13 mouse cellular contexts compared by ENCODE assay signal in the genomic region with DNA sequence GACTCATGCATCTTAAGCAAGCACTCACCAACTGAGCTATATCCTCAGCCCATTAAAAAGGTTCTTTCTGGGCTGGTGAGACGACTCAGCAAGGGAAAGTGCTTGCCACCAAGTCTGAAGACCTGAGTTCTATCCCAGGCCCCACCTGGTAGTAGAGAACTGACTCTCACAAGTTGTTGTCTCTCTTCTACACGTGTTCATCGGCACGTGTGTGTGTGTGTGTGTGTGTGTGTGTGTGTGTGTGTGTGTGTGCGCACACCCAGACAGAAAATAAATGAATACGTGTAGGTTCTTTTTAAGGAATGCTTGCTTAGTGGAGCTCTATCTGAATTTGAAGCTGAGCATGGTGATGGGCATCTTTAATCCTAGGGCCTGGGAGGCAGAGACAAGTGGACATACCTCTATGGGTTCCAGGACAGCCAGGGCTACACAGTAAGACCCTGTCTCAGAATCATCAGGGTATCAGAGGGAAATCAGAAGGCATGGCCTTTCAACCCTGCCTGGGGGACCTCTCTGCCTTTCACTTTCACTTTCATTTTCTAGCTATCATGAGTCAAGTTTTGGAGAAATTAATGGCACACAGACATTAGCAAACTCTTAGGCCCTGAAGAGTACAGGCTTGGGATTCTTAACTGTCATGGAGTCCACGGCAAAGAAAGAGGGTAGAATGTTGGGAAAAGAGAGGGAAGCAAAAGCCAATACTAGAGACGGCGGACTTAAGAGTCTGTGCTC. TPM values are rescaled to one million over a fixed set of nuclear protein-coding genes. Genes with fewer than 3 reads are reported as not detected.
DNase-seq lines count a peak whose midpoint lies in the region; ATAC-seq lines count a peak whose summit lies in the region.
"Had no signal": no experiment of that assay in that cellular context is flagged by ENCODE, and none has a peak within 500 bp of the region (broad histone marks: within the 10 kb centered on the region; RNA-seq: fewer than 3 reads in every experiment).

No protein-coding gene starts in this region.

- no peak for DNase-seq in forebrain, embryonic 14.5 days (ENCODE audit: low spot score)
- no peak for DNase-seq in lung, postnatal 14 days
- DNase-seq in embryonic facial prominence, embryonic 14.5 days (ENCODE audit: low spot score), result no peak
- no peak for DNase-seq in gastrocnemius, postnatal 14 days
- DNase-seq: kidney, adult 11 months; thymus, postnatal 14 days had no signal

- peaks cover 6% of the 10 kb centered on the region; the same call in 1 of the 2 replicates for H3K27me3 ChIP-seq in forebrain, embryonic 12.5 days
- no peaks in the 10 kb centered on the region for H3K27me3 ChIP-seq in forebrain, embryonic 14.5 days (replicated peaks; ENCODE audit: control insufficient read depth, insufficient read depth, low read length)
- no peaks in the 10 kb centered on the region for H3K27me3 ChIP-seq in lung, embryonic 15.5 days
- no peaks in the 10 kb centered on the region for H3K27me3 ChIP-seq in embryonic facial prominence, embryonic 14.5 days (replicated peaks; ENCODE audit: control insufficient read depth, insufficient read depth, low read length)
- no peaks in the 10 kb centered on the region for H3K27me3 ChIP-seq in neural tube, embryonic 15.5 days (replicated peaks)
- H3K27me3 ChIP-seq in forebrain, embryonic 15.5 days, result no peaks in the 10 kb centered on the region
- H3K27me3 ChIP-seq: embryonic facial prominence, embryonic 12.5 days had no signal

- peak overlapping the region; percentile 4; the same call in 1 of the 2 replicates for H3K4me2 ChIP-seq in forebrain, embryonic 12.5 days
- no peak overlapping the region for H3K4me2 ChIP-seq in forebrain, embryonic 14.5 days (ENCODE audit: low read length)
- H3K4me2 ChIP-seq in lung, embryonic 15.5 days, result peak overlapping the region; percentile 83
- no peak overlapping the region for H3K4me2 ChIP-seq in embryonic facial prominence, embryonic 14.5 days (ENCODE audit: low read depth, low read length)
- H3K4me2 ChIP-seq in neural tube, embryonic 15.5 days, result peak overlapping the region; percentile 89; the same call in 1 of the 2 replicates
- H3K4me2 ChIP-seq in forebrain, embryonic 15.5 days (replicated peaks), result no peak overlapping the region
- H3K4me2 ChIP-seq: embryonic facial prominence, embryonic 12.5 days had no signal

- 0 out of 2 replicates have a peak, but pooled peaks cover 3% of the 10 kb centered on the region for H3K36me3 ChIP-seq in forebrain, embryonic 12.5 days (replicated peaks)
- peaks cover 5% of the 10 kb centered on the region; the same call in 1 of the 2 replicates for H3K36me3 ChIP-seq in forebrain, embryonic 14.5 days (ENCODE audit: control insufficient read depth, insufficient read depth, low read length)
- H3K36me3 ChIP-seq in lung, embryonic 15.5 days, result no peaks in the 10 kb centered on the region; the same call in 1 of the 2 replicates
- H3K36me3 ChIP-seq in embryonic facial prominence, embryonic 14.5 days (ENCODE audit: control insufficient read depth, insufficient read depth, low read length), result peaks cover 6% of the 10 kb centered on the region; the same call in 1 of the 2 replicates
- H3K36me3 ChIP-seq in neural tube, embryonic 15.5 days, result peaks cover 7% of the 10 kb centered on the region; the same call in 1 of the 2 replicates
- H3K36me3 ChIP-seq in forebrain, embryonic 15.5 days, result peaks cover 3% of the 10 kb centered on the region
- H3K36me3 ChIP-seq: embryonic facial prominence, embryonic 12.5 days had no signal

- no peak overlapping the region for H3K4me3 ChIP-seq in forebrain, embryonic 12.5 days (replicated peaks)
- H3K4me3 ChIP-seq in forebrain, embryonic 14.5 days (ENCODE audit: low read depth, low read length), result no peak overlapping the region
- H3K4me3 ChIP-seq in lung, embryonic 15.5 days, result no peak overlapping the region
- no peak overlapping the region for H3K4me3 ChIP-seq in embryonic facial prominence, embryonic 14.5 days (ENCODE audit: low read depth, low read length)
- no peak overlapping the region for H3K4me3 ChIP-seq in neural tube, embryonic 15.5 days (replicated peaks)
- H3K4me3 ChIP-seq in forebrain, embryonic 15.5 days, result no peak overlapping the region
- H3K4me3 ChIP-seq: embryonic facial prominence, embryonic 12.5 days had no signal

- H3K27ac ChIP-seq in forebrain, embryonic 12.5 days, result no peak overlapping the region
- no peak overlapping the region for H3K27ac ChIP-seq in forebrain, embryonic 14.5 days (ENCODE audit: low read depth, low read length)
- no peak overlapping the region for H3K27ac ChIP-seq in lung, embryonic 15.5 days
- no peak overlapping the region for H3K27ac ChIP-seq in embryonic facial prominence, embryonic 14.5 days (replicated peaks; ENCODE audit: low read depth, low read length)
- no peak overlapping the region for H3K27ac ChIP-seq in neural tube, embryonic 15.5 days (replicated peaks)
- no peak overlapping the region for H3K27ac ChIP-seq in forebrain, embryonic 15.5 days (replicated peaks)
- H3K27ac ChIP-seq: embryonic facial prominence, embryonic 12.5 days had no signal

- H3K9me3 ChIP-seq in forebrain, embryonic 12.5 days, result no peaks in the 10 kb centered on the region
- H3K9me3 ChIP-seq in forebrain, embryonic 14.5 days (replicated peaks; ENCODE audit: control insufficient read depth, low read length), result no peaks in the 10 kb centered on the region
- no peaks in the 10 kb centered on the region for H3K9me3 ChIP-seq in lung, embryonic 15.5 days
- H3K9me3 ChIP-seq in embryonic facial prominence, embryonic 14.5 days (ENCODE audit: control insufficient read depth, low read length), result no peaks in the 10 kb centered on the region
- H3K9me3 ChIP-seq in neural tube, embryonic 15.5 days (replicated peaks), result no peaks in the 10 kb centered on the region
- no peaks in the 10 kb centered on the region for H3K9me3 ChIP-seq in forebrain, embryonic 15.5 days
- H3K9me3 ChIP-seq: embryonic facial prominence, embryonic 12.5 days had no signal

- 93% methylated on average over 9 of the region's 9 CpGs for WGBS in forebrain, embryonic 12.5 days
- 92% methylated on average over 9 of the region's 9 CpGs for WGBS in forebrain, embryonic 14.5 days
- WGBS in lung, embryonic 15.5 days, result 92% methylated on average over 9 of the region's 9 CpGs
- WGBS in embryonic facial prominence, embryonic 14.5 days, result 91% methylated on average over 9 of the region's 9 CpGs
- 91% methylated on average over 9 of the region's 9 CpGs for WGBS in neural tube, embryonic 15.5 days
- WGBS in forebrain, embryonic 15.5 days, result 93% methylated on average over 9 of the region's 9 CpGs

- intact Hi-C loops in gastrocnemius, postnatal 14 days (cut with DNase I; ENCODE audit: low total_unique reads), result no loop called here

- H3K9ac ChIP-seq in forebrain, embryonic 12.5 days, result peak overlapping the region; percentile 17; the same call in 1 of the 2 replicates
- H3K9ac ChIP-seq in forebrain, embryonic 14.5 days (ENCODE audit: low read length), result no peak overlapping the region
- H3K9ac ChIP-seq in lung, embryonic 15.5 days, result no peak overlapping the region; the same call in 1 of the 2 replicates
- H3K9ac ChIP-seq in embryonic facial prominence, embryonic 14.5 days (ENCODE audit: low read depth, low read length), result peak overlapping the region; percentile 2; the same call in 1 of the 2 replicates
- no peak overlapping the region for H3K9ac ChIP-seq in neural tube, embryonic 15.5 days (replicated peaks)
- H3K9ac ChIP-seq in forebrain, embryonic 15.5 days (replicated peaks), result no peak overlapping the region
- H3K9ac ChIP-seq: embryonic facial prominence, embryonic 12.5 days had no signal

- no peak for ATAC-seq in forebrain, embryonic 12.5 days (ENCODE audit: low FRiP score)
- no peak for ATAC-seq in forebrain, embryonic 14.5 days
- no peak for ATAC-seq in lung, embryonic 15.5 days (ENCODE audit: borderline replicate concordance, extremely low read depth, low FRiP score, low TSS enrichment)
- no peak for ATAC-seq in embryonic facial prominence, embryonic 14.5 days (ENCODE audit: low read depth)
- ATAC-seq in neural tube, embryonic 15.5 days (ENCODE audit: low FRiP score), result no peak
- ATAC-seq in forebrain, embryonic 15.5 days (replicated peaks), result no peak

- peaks cover 28% of the 10 kb centered on the region for H3K4me1 ChIP-seq in forebrain, embryonic 12.5 days
- peaks cover 7% of the 10 kb centered on the region for H3K4me1 ChIP-seq in forebrain, embryonic 14.5 days (ENCODE audit: control insufficient read depth, insufficient read depth, low read length)
- H3K4me1 ChIP-seq in lung, embryonic 15.5 days, result peaks cover 20% of the 10 kb centered on the region
- peaks cover 6% of the 10 kb centered on the region; the same call in 1 of the 2 replicates for H3K4me1 ChIP-seq in embryonic facial prominence, embryonic 14.5 days (ENCODE audit: control insufficient read depth, insufficient read depth, low read length)
- H3K4me1 ChIP-seq in neural tube, embryonic 15.5 days, result peaks cover 29% of the 10 kb centered on the region
- peaks cover 22% of the 10 kb centered on the region for H3K4me1 ChIP-seq in forebrain, embryonic 15.5 days

RNA-seq across cellular contexts. Expression of a gene that starts 2.7 kb away (rescaled TPM):
- 18.2 and 25.2 TPM in 2 replicates for polyA plus RNA-seq in forebrain, embryonic 12.5 days (2016; fragmentation: Nextera tagmentation; extraction: Ambion mirVana)
- polyA plus RNA-seq in forebrain, embryonic 14.5 days (2014; fragmentation: Nextera tagmentation; extraction: Ambion mirVana), result 133 and 142 TPM in 2 replicates
- polyA plus RNA-seq in lung, embryonic 15.5 days (2015; fragmentation: Nextera tagmentation; extraction: Ambion mirVana), result 24.4 and 26.0 TPM in 2 replicates
- 70.7 and 73.9 TPM in 2 replicates for polyA plus RNA-seq in embryonic facial prominence, embryonic 14.5 days (2014; fragmentation: Nextera tagmentation; extraction: Ambion mirVana)
- polyA plus RNA-seq in neural tube, embryonic 15.5 days (2015; fragmentation: Nextera tagmentation; extraction: Ambion mirVana), result 41.8 and 49.8 TPM in 2 replicates
- 10 to 100 TPM; 49.1 to 49.4 TPM for total RNA-seq in gastrocnemius, postnatal 14 days (2021)
- polyA plus RNA-seq in forebrain, embryonic 15.5 days (2015; fragmentation: Nextera tagmentation; extraction: Ambion mirVana), result 30.3 and 31.6 TPM in 2 replicates

RNA-seq across cellular contexts. Expression of a gene that starts 21.6 kb away (rescaled TPM):
- 0.52 TPM in 1 of 2 replicates, not detected in the other for polyA plus RNA-seq in forebrain, embryonic 12.5 days (2016; fragmentation: Nextera tagmentation; extraction: Ambion mirVana)
- 0.53 TPM in 1 of 2 replicates, not detected in the other for polyA plus RNA-seq in forebrain, embryonic 14.5 days (2014; fragmentation: Nextera tagmentation; extraction: Ambion mirVana)
- polyA plus RNA-seq in lung, embryonic 15.5 days (2015; fragmentation: Nextera tagmentation; extraction: Ambion mirVana), result 0.23 and 0.32 TPM in 2 replicates
- 0.34 TPM in 1 of 2 replicates, not detected in the other for polyA plus RNA-seq in embryonic facial prominence, embryonic 14.5 days (2014; fragmentation: Nextera tagmentation; extraction: Ambion mirVana)
- polyA plus RNA-seq in neural tube, embryonic 15.5 days (2015; fragmentation: Nextera tagmentation; extraction: Ambion mirVana), result 0.43 TPM in 1 of 2 replicates, not detected in the other
- not detected for total RNA-seq in gastrocnemius, postnatal 14 days (2021)
- polyA plus RNA-seq in forebrain, embryonic 15.5 days (2015; fragmentation: Nextera tagmentation; extraction: Ambion mirVana), result 0.24 and 0.41 TPM in 2 replicates
- total RNA-seq: left cerebral cortex, postnatal 25 days had no signal
- polyA plus RNA-seq: brain, embryonic 14.5 days; embryonic facial prominence, embryonic 12.5 days had no signal

RNA-seq across cellular contexts. Expression of a gene that starts 23.0 kb away (rescaled TPM):
- polyA plus RNA-seq in forebrain, embryonic 12.5 days (2016; fragmentation: Nextera tagmentation; extraction: Ambion mirVana), result 65.2 and 65.7 TPM in 2 replicates
- 32.6 and 47.3 TPM in 2 replicates for polyA plus RNA-seq in forebrain, embryonic 14.5 days (2014; fragmentation: Nextera tagmentation; extraction: Ambion mirVana)
- polyA plus RNA-seq in lung, embryonic 15.5 days (2015; fragmentation: Nextera tagmentation; extraction: Ambion mirVana), result 52.9 and 56.1 TPM in 2 replicates
- 50.6 and 52.9 TPM in 2 replicates for polyA plus RNA-seq in embryonic facial prominence, embryonic 14.5 days (2014; fragmentation: Nextera tagmentation; extraction: Ambion mirVana)
- 64.4 and 67.2 TPM in 2 replicates for polyA plus RNA-seq in neural tube, embryonic 15.5 days (2015; fragmentation: Nextera tagmentation; extraction: Ambion mirVana)
- total RNA-seq in gastrocnemius, postnatal 14 days (2021), result 10 to 100 TPM; 11.2 to 12.5 TPM
- polyA plus RNA-seq in forebrain, embryonic 15.5 days (2015; fragmentation: Nextera tagmentation; extraction: Ambion mirVana), result 53.1 and 54.4 TPM in 2 replicates

RNA-seq across cellular contexts. Expression of a gene that starts 24.4 kb away (rescaled TPM):
- 4.4 and 4.7 TPM in 2 replicates for polyA plus RNA-seq in forebrain, embryonic 12.5 days (2016; fragmentation: Nextera tagmentation; extraction: Ambion mirVana)
- 3.5 and 4.4 TPM in 2 replicates for polyA plus RNA-seq in forebrain, embryonic 14.5 days (2014; fragmentation: Nextera tagmentation; extraction: Ambion mirVana)
- polyA plus RNA-seq in lung, embryonic 15.5 days (2015; fragmentation: Nextera tagmentation; extraction: Ambion mirVana), result 0.04 TPM in 1 of 2 replicates, not detected in the other
- polyA plus RNA-seq in embryonic facial prominence, embryonic 14.5 days (2014; fragmentation: Nextera tagmentation; extraction: Ambion mirVana), result 0.41 and 0.64 TPM in 2 replicates
- polyA plus RNA-seq in neural tube, embryonic 15.5 days (2015; fragmentation: Nextera tagmentation; extraction: Ambion mirVana), result 6.0 and 9.0 TPM in 2 replicates
- total RNA-seq in gastrocnemius, postnatal 14 days (2021), result not detected
- 4.6 TPM in 2 replicates for polyA plus RNA-seq in forebrain, embryonic 15.5 days (2015; fragmentation: Nextera tagmentation; extraction: Ambion mirVana)

RNA-seq across cellular contexts. Expression of a gene that starts 27.4 kb away (rescaled TPM):
- polyA plus RNA-seq in forebrain, embryonic 12.5 days (2016; fragmentation: Nextera tagmentation; extraction: Ambion mirVana), result 0.36 TPM in 1 of 2 replicates, not detected in the other
- 0.53 and 1.4 TPM in 2 replicates for polyA plus RNA-seq in forebrain, embryonic 14.5 days (2014; fragmentation: Nextera tagmentation; extraction: Ambion mirVana)
- not detected in 2 replicates for polyA plus RNA-seq in lung, embryonic 15.5 days (2015; fragmentation: Nextera tagmentation; extraction: Ambion mirVana)
- not detected in 2 replicates for polyA plus RNA-seq in embryonic facial prominence, embryonic 14.5 days (2014; fragmentation: Nextera tagmentation; extraction: Ambion mirVana)
- polyA plus RNA-seq in neural tube, embryonic 15.5 days (2015; fragmentation: Nextera tagmentation; extraction: Ambion mirVana), result 0.33 and 0.75 TPM in 2 replicates
- total RNA-seq in gastrocnemius, postnatal 14 days (2021), result not detected
- polyA plus RNA-seq in forebrain, embryonic 15.5 days (2015; fragmentation: Nextera tagmentation; extraction: Ambion mirVana), result 1.0 and 1.1 TPM in 2 replicates
- polyA plus RNA-seq: embryonic facial prominence, embryonic 12.5 days had no signal

Comparison
In these comparisons a context has a peak if more than half of its experiments do, and no peak if none do; other contexts are left out.
1. H3K4me2 ChIP-seq: peak in forebrain, embryonic 12.5 days (single experiment), lung, embryonic 15.5 days (single experiment) and neural tube, embryonic 15.5 days (single experiment); none in forebrain, embryonic 14.5 days (single experiment), embryonic facial prominence, embryonic 14.5 days (single experiment) and forebrain, embryonic 15.5 days (single experiment).
2. H3K9ac ChIP-seq: peak in forebrain, embryonic 12.5 days (single experiment) and embryonic facial prominence, embryonic 14.5 days (single experiment); none in forebrain, embryonic 14.5 days (single experiment), lung, embryonic 15.5 days (single experiment), neural tube, embryonic 15.5 days (single experiment) and forebrain, embryonic 15.5 days (single experiment).